Mouse (Mus musculus) liver, postnatal 0 days (tissue): ENCODE data around the gene Cog1.

Experiments used
- CTCF ChIP-seq: sonication (generic); IDR thresholded peaks from 2 replicates; pipeline ENCODE4 v1.5.1; 2016; ENCODE audit warnings: antibody characterized with exemption, low read depth
- EP300 ChIP-seq: IDR thresholded peaks from 2 replicates; pipeline ENCODE4 v1.6.1; 2016; ENCODE audit warnings: antibody characterized with exemption, low read depth, mild to moderate bottlenecking

- TF ChIP-seq CTCF = peak; percentile 57
- no peak for TF ChIP-seq EP300
Measured at GRCm38 (mm10) chr11:113651907-113652273, 2.9 kb downstream of the Cog1 start.
